Mouse (Mus musculus) left cerebral cortex, postnatal 4 days (tissue): ENCODE data around the gene Actc1. TPM values are rescaled to one million over a fixed set of nuclear protein-coding genes. Genes with fewer than 3 reads are reported as not detected.
A peak's percentile ranks its signal among the peaks of the same experiment; 100 is the strongest.

Experiments used
- DNase-seq: peaks from one replicate; pipeline ENCODE4 v3.0.0-alpha.2; 2022
- intact Hi-C: fragments of 180-260 bp; cut with DNase I; formaldehyde crosslinking; loops from one replicate; pipeline ENCODE4 v1.15.1; 2025
- total RNA-seq, 2 experiments: library from RNA; stranded (reverse); gene quantifications; 2 replicates each; pipeline ENCODE4 v1.2.3; 2021

The Actc1 gene
- total RNA-seq = not detected

DNA sequence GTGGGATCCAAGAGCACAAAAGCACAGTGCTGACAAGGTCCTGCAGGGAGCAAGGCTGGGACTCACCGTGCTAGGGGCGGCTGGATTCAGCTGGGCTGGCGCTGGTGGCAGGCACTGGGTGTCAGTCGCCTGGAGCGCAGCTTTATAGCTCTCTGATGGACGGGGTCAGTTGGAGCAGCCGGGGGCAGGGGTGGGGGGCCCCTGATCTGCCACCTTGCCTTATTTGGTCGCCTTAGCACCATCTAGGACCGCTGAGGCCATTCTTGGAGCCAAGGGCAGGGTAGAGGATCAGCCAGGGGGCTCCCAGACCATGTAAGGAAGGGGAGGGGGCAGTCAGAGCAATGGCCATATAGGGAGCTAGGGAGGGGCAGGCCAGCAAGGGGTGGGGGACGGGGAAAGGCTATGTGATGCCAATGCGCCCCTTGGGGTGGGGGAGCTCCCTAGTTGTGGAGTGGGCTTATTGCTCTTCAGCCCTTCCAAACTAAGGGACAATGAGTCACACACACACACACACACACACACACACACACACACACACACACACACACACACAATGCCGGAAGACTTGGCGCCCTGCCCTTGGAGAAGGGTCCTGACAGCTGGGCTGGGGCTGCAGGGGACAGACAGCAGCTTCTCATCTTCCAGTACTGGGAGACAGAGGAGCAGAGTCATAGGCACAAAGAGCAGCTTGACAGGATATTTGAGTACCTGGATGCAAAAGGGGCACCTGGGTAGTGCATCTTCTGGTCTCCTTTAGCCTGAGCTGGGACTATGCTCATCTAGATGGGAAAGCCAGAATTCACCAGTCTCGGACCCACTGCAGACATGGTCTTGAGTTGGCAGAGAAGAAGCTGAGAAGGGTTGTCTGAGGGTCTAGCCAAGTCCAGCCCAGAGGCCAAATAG, at the start of gene Actc1:
TSS of gene Actc1 (minus strand) at position 853 of the 903 bp plus-strand sequence.
- peak; percentile 63 for DNase-seq
- intact Hi-C loops = no loop called here

DNA sequence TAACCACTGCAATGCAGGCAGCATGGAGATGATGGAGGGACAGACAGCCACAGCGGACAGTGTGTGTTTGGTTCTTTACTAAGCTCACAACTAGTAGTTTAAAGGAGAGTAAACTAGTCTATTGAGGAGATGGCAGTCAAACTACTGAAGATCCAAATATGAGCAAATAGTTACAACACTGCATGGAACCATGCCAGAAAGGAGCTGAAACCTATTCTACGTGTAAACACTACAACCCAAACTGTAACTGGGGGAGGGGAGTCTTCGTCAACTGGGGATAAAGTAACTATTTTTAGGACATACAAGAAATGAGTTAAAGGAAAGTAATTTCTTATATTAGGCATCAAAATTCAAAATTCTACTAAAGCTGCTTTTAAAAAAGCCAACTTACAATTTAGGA, 49.1 kb upstream of the Actc1 start:
- DNase-seq = no peak
- intact Hi-C loops = no loop called here

GRCm38 (mm10) chr2:114100834-114101233, 47.5 kb upstream of the Actc1 start:
- intact Hi-C loops = no loop called here

GRCm38 (mm10) chr2:114099816-114100215, 46.5 kb upstream of the Actc1 start:
- intact Hi-C loops = no loop called here
- DNase-seq = no peak

More at GRCm38 (mm10) chr2:114100834-114101233, 47.5 kb upstream of the Actc1 start:
- DNase-seq = no peak

DNA sequence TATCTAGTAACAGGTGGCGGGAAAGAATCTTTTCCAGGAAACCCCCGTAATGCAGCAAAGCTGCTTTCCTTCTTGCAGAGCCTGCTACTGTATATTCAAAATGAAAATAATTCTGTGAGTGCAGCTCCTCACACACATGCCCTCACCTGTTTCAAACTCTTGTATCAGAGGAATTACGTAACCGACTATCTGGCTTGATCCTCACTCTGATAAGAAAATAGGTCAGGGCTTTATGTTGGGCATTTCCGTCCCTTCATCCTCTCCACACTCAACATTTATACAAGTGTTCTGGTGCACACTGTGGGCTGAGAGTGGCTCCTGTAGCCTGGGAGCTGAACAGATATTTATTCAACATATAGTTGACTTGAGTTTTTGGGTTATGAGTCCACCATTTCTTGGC, 45.8 kb upstream of the Actc1 start:
- DNase-seq = no peak
- intact Hi-C loops = no loop called here

GRCm38 (mm10) chr2:114097627-114098026, 44.3 kb upstream of the Actc1 start:
- no peak for DNase-seq
- intact Hi-C loops = no loop called here

DNA sequence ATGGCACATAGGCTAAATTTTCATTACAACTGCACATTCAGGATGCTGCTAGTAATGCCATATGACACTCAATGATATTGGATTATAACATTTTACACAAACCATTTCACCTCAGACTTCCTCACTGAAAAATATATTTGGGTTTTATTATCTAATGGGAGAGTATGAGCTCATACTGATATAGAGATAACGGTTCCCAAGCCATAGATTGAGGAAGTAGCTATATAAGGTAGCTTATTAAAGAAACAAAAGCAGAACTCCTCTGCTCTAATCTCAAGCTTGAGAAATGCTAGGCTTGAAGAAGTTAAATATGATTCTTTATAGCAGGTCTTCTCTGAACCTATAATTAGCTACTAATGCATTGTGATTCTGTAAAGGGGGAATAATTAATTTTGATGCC, 43.2 kb upstream of the Actc1 start:
- intact Hi-C loops = no loop called here
- DNase-seq = no peak

- intact Hi-C loops = no loop called here
- no peak for DNase-seq
These were observed 42.0 kb upstream of the Actc1 start for GRCm38 (mm10) chr2:114095348-114095747.

- intact Hi-C loops = no loop called here
- DNase-seq = no peak
These were observed 41.3 kb upstream of the Actc1 start for GRCm38 (mm10) chr2:114094696-114095095.

DNA sequence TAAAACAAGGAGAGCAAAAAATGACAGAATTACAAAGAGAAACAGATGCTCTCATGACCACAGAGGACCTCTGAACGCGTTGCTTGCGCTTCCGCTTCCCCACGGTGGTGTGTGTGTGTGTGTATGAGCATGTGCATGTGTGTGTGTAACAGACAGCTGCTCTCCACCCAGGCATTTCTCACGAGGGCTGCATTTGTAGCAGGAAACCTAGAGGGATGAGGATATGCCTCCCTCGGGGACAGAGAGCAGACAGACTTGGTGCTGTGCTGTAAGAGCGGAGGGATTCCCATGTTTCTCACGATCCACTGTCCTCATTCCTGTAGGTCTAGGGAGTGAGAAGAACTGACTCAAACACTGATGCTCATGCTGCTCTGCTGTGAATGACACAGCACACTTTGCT, 40.2 kb upstream of the Actc1 start:
- intact Hi-C loops = no loop called here
- DNase-seq = no peak

- intact Hi-C loops = no loop called here
- peak; percentile 74 for DNase-seq
These were observed 36.5 kb upstream of the Actc1 start for GRCm38 (mm10) chr2:114089862-114090261.

GRCm38 (mm10) chr2:114087271-114087670, 33.9 kb upstream of the Actc1 start:
- intact Hi-C loops = no loop called here
- no peak for DNase-seq

DNA sequence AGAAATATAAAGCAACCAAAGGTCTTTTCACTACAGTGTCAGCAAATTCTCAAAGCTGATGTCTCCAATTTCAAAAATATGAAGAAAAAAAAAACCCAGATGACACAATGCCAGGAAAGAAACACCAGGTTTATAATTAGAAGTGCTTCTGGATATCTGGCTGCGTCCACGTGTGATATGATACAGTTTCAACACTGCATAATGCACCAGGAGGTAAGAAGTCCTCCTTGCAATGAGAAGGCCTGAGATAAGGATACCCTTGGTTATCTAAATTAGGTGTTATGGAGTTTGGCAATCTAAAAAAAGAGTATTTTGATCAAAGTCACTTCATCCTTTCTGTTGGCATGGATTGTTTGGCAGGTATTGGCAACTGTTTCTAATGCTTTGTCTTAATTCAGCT, 18.5 kb upstream of the Actc1 start:
- no peak for DNase-seq
- intact Hi-C loops = no loop called here

- intact Hi-C loops = no loop called here
These were observed 12.9 kb upstream of the Actc1 start for GRCm38 (mm10) chr2:114066226-114066625.

GRCm38 (mm10) chr2:114064004-114064403, 10.7 kb upstream of the Actc1 start:
- DNase-seq = no peak
- intact Hi-C loops = no loop called here

More at GRCm38 (mm10) chr2:114066226-114066625, 12.9 kb upstream of the Actc1 start:
- no peak for DNase-seq

DNA sequence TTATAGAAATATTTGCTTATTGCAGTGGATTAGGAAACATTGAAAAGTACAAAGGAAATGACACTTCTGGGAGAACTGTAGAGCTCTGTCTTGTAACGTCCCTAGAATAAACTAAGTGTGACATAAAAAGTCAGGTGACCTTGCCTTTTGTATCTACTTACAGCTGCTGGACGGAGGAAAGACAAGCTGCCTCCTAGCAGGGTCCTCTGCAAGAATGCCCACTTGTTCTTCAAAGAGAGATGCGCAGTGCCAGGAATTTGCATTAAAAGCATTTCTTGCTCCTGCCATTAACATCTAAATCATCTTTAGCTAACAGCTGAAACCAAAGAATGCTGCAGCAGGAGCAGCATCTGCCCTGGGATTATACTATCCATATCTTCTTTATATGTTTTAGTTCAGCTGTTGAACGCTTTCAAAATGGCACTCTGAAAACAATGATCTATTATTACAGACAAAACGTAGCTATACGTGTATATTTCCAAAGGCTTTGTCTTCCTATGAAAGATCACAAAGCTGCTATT, 6.8 kb upstream of the Actc1 start:
- DNase-seq = no peak
- intact Hi-C loops = no loop called here

DNA sequence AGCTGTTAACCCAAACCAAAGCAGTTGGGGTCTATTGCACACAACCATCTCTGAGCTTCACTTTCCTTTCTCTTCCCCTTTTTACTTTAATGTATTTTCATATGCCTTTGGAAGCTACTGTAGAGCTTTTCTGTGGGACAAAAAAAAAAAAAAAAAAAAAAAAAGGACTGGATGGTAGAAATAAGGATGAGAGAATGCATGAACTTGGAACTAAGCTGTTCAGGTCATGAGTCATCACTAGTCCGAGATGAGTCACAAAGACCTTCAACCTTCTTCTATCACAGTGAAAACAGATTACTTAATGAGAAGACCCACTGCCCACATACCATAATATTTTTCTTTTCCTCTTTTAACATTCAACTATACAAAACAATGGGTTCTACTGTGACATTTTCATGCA, 6.3 kb upstream of the Actc1 start:
- intact Hi-C loops = no loop called here
- no peak for DNase-seq

DNA sequence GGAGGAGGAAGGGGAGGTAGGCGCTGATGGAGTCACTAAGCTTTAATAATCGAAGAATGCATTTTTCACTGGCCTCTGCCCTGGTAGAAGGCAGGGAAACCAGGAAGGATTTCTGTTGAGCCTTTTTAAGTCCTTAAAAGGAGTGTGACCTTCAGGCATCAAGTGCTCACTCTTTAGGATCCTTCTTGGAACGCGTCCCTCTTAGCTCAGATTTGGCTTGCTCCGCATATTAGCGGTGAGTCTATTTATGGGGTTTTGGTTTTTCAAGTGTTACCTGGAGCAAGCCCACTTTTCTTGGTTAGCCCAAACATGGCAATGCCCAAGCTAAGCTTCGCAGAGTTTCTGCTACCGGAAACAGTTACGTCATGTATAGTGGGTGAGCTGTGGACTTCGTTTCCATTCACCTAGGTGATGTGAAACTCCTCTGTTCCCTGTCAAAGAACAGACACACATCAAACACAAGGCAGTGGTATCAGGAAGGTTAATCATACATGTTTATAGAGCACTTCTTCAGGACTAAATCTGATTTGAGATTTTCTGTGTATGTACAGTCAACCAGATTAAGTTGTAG, 5.0 kb upstream of the Actc1 start:
- DNase-seq = no peak
- intact Hi-C loops = no loop called here

DNA sequence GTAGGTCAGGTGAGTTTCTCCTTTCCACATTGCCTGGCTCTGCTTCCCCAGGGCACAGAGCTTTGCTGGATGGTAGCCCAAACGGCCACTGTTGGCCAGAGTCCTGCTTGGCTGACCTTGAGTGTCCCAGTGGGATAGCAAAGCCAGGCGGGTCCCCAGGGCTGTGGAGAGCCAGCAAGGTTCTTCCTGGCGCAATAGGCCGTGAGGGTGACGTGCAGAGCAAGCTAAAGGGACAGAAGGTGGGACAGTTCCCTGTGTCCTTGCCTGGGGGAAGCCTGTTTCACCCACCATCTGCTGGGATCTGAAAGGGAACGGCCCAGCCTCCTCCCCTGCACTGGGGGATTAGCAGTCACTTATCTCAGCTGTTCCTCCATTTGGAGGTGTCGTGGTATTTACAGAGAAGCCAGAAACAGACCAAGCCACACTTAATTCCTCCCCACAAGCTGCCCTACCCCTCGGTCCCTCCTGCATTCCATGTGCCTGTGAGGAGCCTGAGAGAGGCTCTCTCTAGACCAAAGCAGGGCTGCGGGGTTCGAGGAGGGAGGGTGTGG, 4.0 kb upstream of the Actc1 start:
- intact Hi-C loops = no loop called here
- peak; percentile 63 for DNase-seq

GRCm38 (mm10) chr2:114054129-114054528, 781 bp upstream of the Actc1 start:
- intact Hi-C loops = no loop called here
- no peak for DNase-seq

GRCm38 (mm10) chr2:114051871-114052241, 1.5 kb downstream of the Actc1 start:
- DNase-seq = no peak
- intact Hi-C loops = no loop called here
